Mouse (Mus musculus) T-cell, adult 2 months (primary cell): ENCODE data around the gene Cdkl2.
A peak's percentile ranks its signal among the peaks of the same experiment; 100 is the strongest.

Source experiments
- DNase-seq: peaks from one replicate; pipeline ENCODE4 v3.0.0; 2022; ENCODE audit warnings: low spot score

The Cdkl2 gene

DNA sequence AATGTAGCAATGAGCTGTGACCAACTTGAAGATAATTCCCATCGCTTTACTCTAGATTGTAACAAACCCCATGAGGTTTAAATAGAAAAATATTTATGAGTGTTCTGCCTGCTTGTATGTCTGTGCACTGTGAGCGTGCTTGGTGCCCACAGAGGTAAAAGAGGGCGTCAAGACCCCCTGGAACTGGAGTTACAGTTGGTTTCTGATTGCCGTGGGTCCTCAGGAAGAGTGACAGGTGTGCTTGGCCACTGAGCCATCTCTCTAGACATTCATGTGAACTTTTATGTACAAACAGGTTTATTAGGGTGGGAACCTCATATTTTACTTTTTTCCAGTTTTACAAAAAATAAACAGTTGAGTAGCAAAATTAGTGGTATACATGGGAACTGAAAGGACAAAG is at the start of gene Cdkl2:
Gene Cdkl2 (minus strand): TSS at position 101 of the 400 bp plus-strand sequence.
- no peak for DNase-seq

DNA sequence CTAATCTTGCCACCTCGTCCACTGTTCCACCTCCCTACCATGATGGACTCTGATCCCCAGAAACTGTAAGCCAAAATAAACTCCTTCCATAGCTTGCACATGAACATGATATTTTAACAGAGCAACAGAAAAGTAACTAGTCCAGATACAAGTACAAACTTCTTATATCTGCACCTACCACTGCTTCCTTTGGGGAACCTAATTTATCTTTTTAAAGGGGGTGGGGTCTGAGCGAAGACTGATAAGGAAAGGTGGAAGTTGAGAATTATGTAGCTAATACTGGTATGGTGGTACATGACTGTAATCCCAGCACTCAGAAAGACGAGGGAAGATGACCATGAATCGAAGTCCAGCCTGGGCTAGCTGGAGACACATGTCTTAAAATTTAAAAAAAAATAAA is 43.8 kb upstream of the Cdkl2 start:
- no peak for DNase-seq

DNA sequence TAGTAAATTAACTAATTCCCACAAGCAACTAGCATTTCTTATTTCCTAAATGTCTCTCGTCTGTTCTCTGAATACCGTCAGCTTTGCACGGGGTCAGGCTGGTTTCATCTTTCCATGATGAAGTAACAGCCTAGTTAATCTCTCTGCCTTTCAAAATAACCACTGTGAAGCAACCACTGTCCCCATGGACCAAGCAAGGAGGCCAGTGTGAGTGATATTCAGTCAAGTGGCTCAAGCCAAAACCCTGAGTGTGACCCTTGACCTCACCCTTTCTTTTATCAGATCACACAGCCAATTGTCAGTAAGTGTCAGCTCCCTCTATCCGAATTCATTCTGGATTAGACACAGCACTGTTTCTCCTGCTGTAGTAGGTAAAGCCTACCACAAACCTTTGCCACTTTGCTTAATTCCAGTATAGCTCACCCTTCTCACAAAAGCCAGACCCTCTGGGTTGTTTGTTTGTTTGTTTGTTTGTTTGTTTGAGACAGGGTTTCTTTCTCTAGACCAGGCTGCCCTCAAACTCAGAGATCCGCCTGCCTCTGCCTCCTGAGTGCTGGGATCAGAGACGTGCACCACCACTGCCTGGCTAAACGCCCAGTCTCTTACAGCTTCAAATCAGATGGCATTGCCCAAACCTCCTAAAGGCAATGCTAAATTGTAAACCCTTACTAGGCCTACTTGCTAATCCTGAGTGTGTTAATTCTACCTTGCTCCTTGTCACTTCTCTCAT is 42.3 kb upstream of the Cdkl2 start:
- no peak for DNase-seq

DNA sequence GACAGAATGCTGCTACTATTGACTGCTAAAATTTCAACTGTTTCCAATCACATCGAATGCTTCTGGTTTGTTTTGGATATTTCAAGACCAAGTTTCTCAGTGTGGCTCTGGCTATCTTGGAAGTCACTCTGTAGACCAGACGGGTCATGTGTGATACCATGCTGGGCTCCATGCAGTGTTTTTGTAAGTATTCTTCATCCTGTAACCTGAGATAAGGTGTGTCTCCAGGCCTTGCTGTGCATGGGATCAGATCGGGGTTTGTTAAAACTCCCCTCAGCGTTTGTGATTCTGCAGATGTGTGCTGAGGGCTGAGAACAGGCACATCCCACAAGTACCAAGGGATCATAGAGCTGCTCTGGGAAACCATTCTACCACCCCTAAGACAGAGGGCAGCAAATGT is 41.6 kb upstream of the Cdkl2 start:
- DNase-seq = no peak

DNA sequence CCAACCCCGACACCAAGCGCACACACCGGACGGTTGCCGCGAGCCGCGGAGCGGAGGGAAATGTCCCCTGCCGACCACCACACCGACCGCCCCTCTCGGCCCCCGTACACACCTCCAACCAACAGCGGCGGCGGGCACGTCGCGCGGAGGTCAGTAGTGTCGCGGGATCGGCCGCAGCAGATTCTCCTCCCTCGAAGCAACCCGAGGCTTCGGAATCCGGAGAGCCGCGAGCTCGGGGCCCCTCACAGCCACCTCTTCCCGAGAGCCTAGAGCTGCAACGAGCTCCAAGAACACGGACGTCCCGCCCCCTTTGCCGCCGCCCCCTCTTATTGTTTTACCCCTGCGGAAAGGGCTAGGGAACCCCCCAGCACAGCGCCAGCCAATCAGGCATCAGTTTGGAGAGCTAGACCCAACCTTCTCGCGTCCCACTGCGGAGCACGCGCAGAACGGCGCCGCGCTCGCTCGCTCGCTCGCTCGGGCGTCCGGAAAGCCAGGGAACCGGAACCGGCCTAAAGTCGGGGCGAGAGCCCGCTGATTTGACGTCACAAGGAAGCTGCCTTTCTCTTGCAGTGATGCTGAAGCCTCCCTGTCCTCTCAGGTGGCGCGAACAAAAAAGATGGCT is 39.8 kb upstream of the Cdkl2 start, which contains the start of gene G3bp2:
Gene G3bp2 (minus strand): TSS at position 303 of the 622 bp plus-strand sequence.
- peak; percentile 97 for DNase-seq

DNA sequence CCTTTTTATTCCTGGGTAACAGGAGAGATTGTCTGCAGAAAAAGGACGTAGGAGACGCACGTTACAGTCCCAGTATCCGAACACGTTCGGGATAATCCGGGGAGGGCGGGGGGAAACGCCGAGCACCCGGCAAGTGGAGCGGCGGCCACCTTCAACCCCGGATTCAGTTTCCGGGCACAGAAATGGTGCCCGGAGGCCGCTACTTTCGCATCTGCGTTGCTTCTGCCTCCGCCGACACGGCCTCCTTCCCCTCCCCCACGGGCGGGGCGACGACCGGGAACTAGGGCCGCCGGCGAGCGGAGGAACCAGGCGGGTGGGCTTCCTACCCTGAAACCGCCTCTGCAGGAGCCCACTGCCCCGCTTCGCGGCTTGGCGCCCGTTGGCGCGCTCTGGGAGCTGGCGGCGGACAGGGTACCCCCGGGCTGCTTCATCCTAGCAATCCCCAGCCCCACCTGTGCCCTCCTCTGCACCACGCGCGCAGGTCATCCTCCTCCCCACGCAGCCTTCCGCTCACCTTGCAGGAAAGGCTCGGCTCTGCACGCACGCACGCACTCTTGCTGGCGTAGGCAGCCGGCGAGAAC is 39.2 kb upstream of the Cdkl2 start:
- peak; percentile 57 for DNase-seq

DNA sequence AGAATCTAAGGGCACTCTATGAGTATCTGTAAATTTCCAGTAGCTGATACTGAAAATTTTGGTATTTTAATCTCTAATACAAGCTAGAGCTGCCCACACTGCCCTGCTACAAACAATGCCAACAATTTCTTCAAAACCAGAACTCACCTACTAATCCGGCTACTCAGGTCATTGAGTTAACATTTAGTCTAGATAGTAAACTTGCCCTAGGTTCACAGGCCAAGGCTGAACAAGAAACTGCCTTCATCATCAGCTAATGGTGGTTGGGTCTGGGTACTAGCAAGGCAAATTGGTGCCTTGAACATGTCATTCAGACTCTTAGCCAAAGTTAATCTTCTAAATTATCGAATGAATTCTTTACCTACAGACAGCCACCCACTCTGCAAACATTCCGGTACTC is 37.6 kb upstream of the Cdkl2 start:
- DNase-seq = no peak

DNA sequence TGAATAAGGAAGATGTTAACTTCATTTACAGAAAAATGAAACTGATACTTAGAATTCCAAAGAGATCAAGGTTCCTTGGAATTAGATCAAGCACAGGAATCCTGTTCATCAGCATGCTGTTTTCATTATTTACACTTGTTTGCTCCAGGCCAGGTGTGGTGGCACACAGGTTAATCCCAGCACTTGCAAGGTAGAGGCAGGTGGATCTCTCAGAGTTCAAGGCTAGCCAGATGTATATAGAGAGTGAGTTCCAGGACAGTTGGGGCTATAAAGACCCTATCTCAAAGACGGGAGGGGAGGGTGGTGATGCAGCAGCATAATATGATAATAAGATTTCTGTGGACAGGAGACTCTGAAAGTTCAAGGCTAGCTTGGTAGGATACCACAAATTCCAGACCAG is 36.7 kb upstream of the Cdkl2 start:
- no peak for DNase-seq

DNA sequence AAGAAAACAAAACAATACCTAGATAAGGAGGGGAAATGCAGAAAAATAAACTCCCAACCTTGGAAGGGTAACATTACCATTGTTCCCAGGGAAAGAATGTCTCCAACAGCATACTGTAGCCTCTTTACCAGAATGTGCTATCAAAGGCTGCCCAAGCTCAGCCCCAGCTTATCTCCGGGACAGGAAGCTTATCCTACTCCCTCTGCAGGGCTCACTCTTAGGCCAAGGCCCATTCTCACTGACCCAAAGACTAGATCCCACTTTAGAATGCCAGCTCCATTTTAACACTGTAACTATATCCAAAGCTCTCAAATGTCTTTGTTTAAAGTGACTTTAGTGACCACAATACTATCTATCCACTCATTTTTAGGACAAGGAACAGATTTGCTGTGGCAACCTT is 35.6 kb upstream of the Cdkl2 start:
- no peak for DNase-seq

DNA sequence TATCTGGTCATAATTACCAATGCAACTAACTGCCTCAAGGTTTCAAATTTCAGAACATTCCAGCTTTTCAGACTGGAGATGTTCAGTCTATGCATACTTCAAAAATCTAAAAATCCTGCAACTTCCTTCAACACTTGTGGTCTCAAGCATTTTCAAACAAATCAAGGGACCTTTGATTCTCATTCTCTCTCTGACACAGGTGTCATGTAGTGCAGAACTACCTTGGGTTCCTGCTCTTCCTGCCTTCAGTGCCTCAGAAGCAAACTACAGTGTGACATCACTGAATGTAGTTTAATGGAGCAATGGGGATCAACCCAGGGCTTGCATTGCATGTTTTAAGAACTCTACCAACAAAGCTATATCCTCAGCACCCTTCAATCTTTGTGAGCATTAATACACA is 35.1 kb upstream of the Cdkl2 start:
- peak; percentile 13 for DNase-seq

DNA sequence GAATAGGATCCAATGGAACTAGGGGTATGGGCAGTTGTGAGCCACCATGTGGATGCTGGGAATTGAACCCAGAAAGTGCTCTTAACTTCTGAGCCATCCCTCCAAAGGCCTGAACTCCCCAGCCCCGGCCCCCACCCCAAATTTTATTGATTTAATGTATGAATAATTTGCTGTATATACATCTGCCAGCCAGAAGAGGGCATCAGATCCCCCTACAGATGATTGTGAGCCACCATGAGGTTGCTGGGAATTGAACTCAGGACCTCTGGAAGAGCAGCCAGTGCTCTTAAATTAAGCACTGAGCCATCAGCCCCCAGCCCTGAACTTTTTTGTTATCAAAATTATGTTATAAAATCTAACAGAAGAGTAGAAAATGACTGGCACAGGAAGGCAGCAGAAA is 32.6 kb upstream of the Cdkl2 start:
- peak; percentile 10 for DNase-seq

DNA sequence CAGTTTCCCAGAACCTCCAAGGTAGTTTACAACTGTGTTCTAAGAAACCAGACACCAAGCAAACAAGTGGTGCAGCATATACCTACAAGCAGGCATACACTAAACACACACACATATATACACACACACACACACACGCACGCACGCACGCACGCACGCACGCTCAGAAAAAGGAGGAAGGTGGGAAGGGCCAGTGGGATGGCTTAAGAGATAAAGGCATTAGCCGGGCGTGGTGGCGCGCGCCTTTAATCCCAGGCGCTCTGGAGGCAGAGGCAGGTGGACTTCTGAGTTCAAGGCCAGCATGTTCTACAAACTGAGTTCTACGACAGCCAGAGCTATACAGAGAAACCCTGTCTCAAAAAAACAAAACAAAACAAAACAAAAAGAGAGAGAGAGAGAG is 30.4 kb upstream of the Cdkl2 start:
- DNase-seq = no peak

DNA sequence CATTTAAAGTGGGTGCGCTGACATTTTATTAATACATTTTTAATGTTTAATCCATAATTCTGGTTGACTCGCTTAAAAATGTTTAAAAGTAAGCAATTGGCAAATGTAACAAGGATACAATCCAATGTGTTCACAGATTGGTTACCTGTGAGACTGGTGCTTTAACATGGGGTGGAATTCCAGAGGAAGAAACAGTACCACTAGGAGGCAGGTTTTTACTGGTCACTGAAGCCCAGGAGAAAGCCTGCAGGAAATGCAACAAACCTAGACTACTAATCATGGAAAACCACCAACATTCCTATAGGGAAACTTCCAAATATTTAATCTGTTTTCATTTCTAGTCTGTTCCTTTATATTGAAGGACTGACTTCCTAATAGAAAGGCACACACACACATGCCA is 19.5 kb upstream of the Cdkl2 start:
- no peak for DNase-seq

DNA sequence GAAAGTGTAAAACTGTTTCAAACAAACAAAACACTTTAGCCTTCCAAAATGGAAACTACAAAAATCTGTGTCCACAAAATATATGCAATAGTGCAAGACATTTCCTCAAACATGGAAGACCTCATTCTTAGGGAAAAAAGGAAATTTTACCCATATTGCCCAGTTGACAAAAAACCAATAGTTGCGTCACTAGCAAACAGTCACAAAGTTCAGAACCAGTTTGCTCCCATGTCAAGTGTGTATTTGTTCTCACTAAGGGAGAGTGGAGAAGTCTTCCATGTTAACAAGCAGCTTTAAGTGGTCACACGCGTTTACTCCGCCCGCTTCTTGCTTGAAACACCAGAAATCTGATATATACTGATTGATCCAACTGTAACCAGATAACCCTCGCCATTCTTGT is 9.2 kb upstream of the Cdkl2 start:
- no peak for DNase-seq

DNA sequence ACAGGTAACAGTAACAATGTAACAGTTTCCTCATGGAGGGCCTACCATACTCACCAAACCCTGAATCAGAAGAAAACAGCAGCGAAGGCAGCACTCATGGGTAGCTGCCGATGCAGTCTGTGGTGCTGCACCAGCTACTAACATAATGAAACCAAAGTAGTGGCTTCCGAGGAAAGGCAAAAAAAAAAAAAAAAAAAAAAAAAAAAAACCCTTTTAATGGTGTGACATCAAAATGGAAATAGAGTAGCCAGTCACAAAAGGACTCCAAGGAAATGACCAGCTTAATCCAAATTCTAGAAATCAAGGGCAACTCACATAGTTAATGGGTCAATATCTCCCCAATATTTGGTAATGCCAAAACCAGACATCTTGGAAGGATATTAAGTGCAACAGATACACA is 6.7 kb upstream of the Cdkl2 start:
- DNase-seq = no peak

DNA sequence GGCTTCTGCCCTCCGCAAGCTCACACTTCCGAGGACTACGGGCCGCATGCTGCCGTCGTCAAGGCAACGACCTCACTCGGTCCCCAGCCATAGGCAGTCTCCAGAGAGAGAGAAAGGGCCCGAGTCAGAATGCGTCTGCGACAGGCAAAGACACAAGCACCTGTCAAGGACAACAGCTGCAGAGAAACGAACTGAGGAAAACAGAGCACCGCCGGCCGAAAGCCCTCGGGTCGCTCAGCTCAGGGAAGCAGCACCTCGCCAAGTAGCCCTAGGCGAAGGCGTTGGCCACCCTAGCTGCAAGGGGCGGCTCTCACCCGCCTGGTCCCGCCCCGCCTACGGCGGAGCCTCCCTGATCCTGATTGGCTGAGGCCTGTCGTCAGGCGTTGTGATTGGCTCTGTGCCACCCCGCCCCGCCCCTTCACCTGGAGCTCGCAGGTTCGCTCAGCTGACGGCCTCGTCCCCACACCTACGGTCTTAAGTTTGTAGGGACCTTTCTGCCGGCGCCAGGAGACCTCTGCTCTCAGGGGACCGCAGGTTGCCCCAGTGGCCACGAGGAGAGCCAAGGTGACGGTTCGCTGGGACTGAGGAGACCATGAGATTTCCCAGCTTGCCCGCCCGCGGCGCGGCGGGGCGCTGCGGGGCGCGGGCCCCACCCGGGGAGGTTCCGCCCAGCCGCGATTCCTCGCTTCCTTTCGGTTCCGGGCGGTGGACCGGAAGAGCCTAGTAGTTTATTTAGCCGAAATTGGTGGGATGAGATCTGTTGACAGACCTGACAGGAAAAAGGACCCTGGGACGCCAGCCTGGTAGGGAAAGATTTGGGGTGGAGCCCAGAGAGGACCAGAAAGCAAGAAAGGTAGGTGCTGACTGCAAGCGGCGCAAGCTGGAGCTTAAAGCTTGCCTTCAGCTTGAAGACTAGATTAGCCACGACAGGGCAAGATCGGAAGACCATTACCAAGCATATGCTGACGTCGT is 1.0 kb downstream of the Cdkl2 start:
- DNase-seq = peak; percentile 95

DNA sequence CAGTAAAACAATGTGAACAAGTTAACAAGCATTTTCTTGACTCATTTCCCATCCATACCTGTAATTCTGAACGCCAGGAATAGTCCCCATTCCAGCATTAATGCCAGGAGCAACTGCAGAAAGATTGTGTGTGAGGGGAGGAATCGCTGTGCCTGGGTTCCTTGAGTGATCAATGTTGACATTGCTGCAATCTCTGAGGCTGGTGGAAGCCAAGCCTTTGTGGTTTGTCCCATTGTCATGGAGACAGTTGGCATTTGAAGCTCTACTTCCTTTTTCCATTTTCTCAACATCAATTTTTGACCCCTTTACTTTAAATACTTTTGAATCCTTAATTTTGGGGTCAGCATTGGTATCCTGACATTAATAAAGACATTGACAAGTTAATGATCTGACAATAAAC is 23.7 kb downstream of the Cdkl2 start:
- DNase-seq = no peak

DNA sequence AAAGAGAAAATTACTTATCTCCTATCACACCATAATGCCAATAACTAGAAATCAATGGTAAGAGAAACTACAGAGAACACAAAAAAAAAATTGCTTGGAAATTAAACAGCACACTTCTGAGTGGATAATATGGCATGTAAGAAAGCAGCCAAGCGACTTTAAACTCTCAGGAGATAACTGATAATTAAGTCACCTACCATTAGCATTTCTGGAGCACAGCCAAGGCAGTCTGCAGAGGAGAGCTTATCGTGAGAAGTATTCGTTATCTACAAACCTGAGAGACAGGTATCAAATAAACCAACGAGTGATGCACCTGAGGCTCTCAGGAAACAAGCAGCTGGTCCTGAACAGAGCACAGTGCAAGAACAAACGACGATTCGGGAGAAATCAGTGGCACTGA is 31.9 kb downstream of the Cdkl2 start:
- DNase-seq = no peak

DNA sequence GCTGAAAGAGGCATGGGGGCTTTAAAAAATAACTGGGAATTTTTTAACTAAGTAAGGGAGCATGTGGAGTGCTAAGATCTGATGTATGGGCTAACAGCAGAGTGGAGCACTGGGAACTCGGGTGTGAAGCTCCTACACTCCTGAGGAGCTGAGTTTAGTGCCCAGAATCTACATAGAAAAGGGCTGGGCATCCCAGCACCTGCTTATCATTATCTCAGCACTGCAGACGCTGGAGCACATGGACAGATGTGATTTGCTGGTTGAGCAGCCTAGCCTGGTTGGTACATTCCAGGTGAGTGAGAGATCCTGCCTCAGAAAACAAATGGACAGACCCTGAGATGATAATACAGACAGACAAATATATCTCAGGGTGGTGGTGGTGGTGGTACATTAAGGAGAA is 33.9 kb downstream of the Cdkl2 start:
- no peak for DNase-seq

DNA sequence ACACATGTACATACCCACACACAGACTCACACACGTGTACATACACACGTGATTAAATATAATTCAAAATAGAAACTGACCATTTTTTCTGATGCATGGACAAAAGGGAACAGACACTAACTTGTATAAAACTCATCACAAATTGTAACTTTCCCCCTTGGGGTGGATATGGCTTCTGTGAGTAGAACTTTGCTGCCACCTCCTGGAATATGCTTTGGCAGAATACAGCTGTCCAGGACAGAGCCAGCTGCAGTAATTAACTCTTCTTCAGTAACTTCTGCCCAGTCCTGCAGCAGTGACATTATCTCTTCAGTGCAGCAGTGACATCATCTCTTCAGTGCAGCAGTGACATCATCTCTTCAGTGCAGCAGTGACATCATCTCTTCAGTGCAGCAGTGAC is 40.7 kb downstream of the Cdkl2 start:
- DNase-seq = peak; percentile 32

DNA sequence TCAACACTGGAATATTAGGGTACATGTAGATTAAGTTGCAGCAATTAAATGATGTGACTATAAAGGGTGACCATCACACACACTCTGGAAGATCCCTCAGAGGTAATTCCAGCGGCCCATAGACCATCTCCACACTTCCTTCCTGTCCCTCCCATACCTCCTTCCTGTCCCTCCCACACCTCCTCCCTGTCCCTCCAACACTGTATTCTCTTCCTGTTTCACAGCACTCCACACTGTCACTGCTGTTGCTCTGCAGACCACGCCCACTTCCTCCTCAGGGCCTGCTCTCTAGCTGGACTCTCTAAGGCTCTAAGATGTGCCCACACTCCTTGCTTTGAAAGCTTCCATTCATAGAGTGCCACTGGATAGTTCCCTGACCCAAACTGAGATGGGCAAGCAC is 42.9 kb downstream of the Cdkl2 start:
- peak; percentile 60 for DNase-seq

DNA sequence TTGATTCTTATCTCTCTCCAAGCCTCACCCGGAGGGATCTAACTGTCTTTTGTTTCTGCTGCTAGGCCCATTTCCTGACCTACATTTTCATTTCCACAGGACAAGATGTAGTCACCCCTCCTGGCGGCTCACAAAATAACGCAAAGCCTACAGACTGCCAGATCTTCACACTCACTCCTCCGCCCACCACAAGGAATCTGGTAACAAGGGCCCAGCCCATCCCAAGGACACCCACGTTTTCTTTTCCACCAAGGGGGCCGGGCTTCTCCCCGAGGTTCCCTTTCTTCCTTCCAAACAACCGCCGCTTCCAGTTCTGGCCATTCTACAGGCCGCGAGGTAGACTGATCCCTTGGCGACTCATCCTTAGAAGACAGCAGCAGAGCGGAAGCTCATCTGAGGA is 49.1 kb downstream of the Cdkl2 start:
- no peak for DNase-seq
